Mouse (Mus musculus) hindbrain, embryonic 15.5 days (tissue): ENCODE data around the gene Akap13. TPM values are rescaled to one million over a fixed set of nuclear protein-coding genes. Genes with fewer than 3 reads are reported as not detected.
"Not testable (repeated sequence)": the region's sequence is repeated elsewhere in the genome, so short reads cannot be mapped to it uniquely, and the experiment has no call there.

Source experiments
- ATAC-seq: fragments of 200-750 bp; cut with Nextera tagmentation; 2 replicates; pipeline ENCODE4 v1.8.0; 2017; ENCODE audit warnings: low read depth, moderate number of reproducible peaks, moderate TSS enrichment; ENCODE audit not compliant: low FRiP score
- H3K27ac ChIP-seq: fragments of 300-500 bp; sonication (generic); replicated peaks from 2 replicates; pipeline ENCODE4 v1.5.1; 2015; ENCODE audit warnings: mild to moderate bottlenecking, inconsistent platforms
- H3K27me3 ChIP-seq: fragments of 300-500 bp; sonication (generic); 2 replicates; pipeline ENCODE4 v1.6.1; 2015; ENCODE audit warnings: control low read depth, inconsistent platforms
- H3K36me3 ChIP-seq: fragments of 300-500 bp; sonication (generic); 2 replicates; pipeline ENCODE4 v1.6.1; 2015; ENCODE audit warnings: control low read depth, inconsistent platforms
- H3K4me1 ChIP-seq: fragments of 300-500 bp; sonication (generic); replicated peaks from 2 replicates; pipeline ENCODE4 v1.6.1; 2015; ENCODE audit warnings: control low read depth, inconsistent platforms
- H3K4me2 ChIP-seq: fragments of 300-500 bp; sonication (generic); 2 replicates; pipeline ENCODE4 v1.6.1; 2015; ENCODE audit warnings: moderate library complexity, mild to moderate bottlenecking, inconsistent platforms
- H3K4me3 ChIP-seq: fragments of 300-500 bp; sonication (generic); 2 replicates; pipeline ENCODE4 v1.5.1; 2015; ENCODE audit warnings: mild to moderate bottlenecking, inconsistent platforms
- H3K9ac ChIP-seq: fragments of 300-500 bp; sonication (generic); 2 replicates; pipeline ENCODE4 v1.6.1; 2015; ENCODE audit warnings: inconsistent platforms
- H3K9me3 ChIP-seq: fragments of 300-500 bp; sonication (generic); 2 replicates; pipeline ENCODE4 v1.6.1; 2016; ENCODE audit warnings: control low read depth, inconsistent platforms
- WGBS: fragments of 180-500 bp; shearing (Covaris S2); methylation state at CpG from one replicate; pipeline ENCODE4 v1.1.7; 2015; 5-methylcytosine and 5-hydroxymethylcytosine counted together
- polyA plus RNA-seq: library from polyadenylated mRNA; unstranded; fragments of >200 nt; fragmentation: Nextera tagmentation; extraction: Ambion mirVana; gene quantifications from 2 replicates; pipeline ENCODE4 v1.2.1, GENCODE M21; 2015

Akap13 gene
- polyA plus RNA-seq, 1 experiment from 2014 or later = 15.3 TPM

GRCm38 (mm10) chr7:75778053-75778452 lies 322.7 kb downstream of the Akap13 start:
- ATAC-seq = no peak
- H3K4me3 ChIP-seq = no peak overlapping the region
- no peaks in the 10 kb centered on the region for H3K9me3 ChIP-seq
- H3K27ac ChIP-seq = no peak overlapping the region
- H3K9ac ChIP-seq = no peak overlapping the region
- H3K36me3 ChIP-seq = no peaks in the 10 kb centered on the region
- no peak overlapping the region for H3K4me2 ChIP-seq
- no peaks in the 10 kb centered on the region for H3K4me1 ChIP-seq
- no peaks in the 10 kb centered on the region for H3K27me3 ChIP-seq
- WGBS = 95% methylated on average over 2 of the region's 2 CpGs

DNA sequence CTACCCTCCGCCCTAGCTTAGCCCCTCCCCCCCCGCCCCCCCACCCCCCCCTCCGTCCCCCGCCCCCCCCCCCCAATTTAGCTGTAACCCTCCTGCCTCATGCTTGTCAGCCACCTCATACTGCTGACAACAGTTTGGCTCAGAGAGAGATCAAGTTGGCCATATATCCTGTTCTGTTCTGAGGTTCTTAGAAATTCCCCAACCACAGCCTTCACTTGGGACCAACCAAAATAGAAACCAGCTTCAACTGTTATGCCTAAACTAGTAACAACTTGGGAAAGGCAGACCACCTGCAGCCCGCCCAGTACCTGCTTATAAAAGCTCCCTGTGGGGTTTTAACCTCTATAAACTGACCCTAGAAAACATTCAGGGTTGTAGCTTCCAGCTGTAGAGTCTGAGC lies 325.5 kb downstream of the Akap13 start:
- no peak for ATAC-seq
- no peak overlapping the region for H3K9ac ChIP-seq
- no peak overlapping the region for H3K27ac ChIP-seq
- H3K9me3 ChIP-seq = no peaks in the 10 kb centered on the region
- peak overlapping the region; percentile 68 for H3K4me2 ChIP-seq
- no peaks in the 10 kb centered on the region for H3K36me3 ChIP-seq
- no peak overlapping the region for H3K4me3 ChIP-seq
- 27% methylated on average over 4 of the region's 5 CpGs for WGBS
- no peaks in the 10 kb centered on the region for H3K4me1 ChIP-seq
- no peaks in the 10 kb centered on the region for H3K27me3 ChIP-seq

DNA sequence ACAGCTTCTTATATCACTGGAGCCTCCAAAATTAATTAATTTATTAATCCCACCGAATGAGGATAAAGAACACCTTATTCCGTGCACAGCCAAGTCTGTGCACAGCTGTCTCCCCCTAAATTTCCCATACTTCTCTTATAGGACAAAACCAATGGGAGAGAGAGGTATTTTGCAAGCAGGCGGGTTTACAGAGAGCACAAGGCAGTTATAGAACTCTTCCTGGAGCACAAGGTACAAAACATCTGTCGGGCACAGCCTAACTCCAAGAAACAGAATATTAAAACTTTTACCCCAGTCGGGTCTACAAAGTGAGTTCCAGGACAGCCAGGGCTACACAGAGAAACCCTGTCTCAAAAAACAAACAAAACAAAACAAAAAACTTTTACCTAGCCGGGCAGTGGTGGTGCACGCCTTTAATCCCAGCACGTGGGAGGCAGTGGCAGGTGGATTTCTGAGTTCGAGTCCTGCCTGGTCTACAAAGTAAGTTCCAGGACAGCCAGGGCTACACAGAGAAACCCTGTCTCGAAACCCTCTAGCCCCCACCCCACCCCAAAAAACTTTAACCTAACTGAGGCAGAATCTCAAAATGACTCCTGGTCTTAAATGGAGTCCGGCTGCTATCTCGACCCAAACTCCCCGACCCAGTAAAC lies 326.1 kb downstream of the Akap13 start:
- Histone ChIP-seq H3K27ac (0 out of 2 replicates have a peak overlapping the region, but pooled peaks have one; percentile 10), H3K4me1 (no peaks in the 10 kb centered on the region), H3K9me3 (no peaks in the 10 kb centered on the region), H3K36me3 (no peaks in the 10 kb centered on the region), H3K9ac (peak overlapping the region; percentile 35), H3K27me3 (no peaks in the 10 kb centered on the region), H3K4me3 (peak overlapping the region; percentile 52), H3K4me2 (peak overlapping the region; percentile 68)
- no peak; the same call in 1 of the 2 replicates for ATAC-seq
- 6% methylated on average over 13 of the region's 13 CpGs for WGBS

GRCm38 (mm10) chr7:75781948-75782722 lies 326.8 kb downstream of the Akap13 start:
- no peaks in the 10 kb centered on the region for H3K4me1 ChIP-seq
- H3K36me3 ChIP-seq = no peaks in the 10 kb centered on the region
- 0 out of 2 replicates have a peak overlapping the region, but pooled peaks have one; percentile 10 for H3K27ac ChIP-seq
- H3K4me2 ChIP-seq = peak overlapping the region; percentile 68
- peak; percentile 97 for ATAC-seq
- no peaks in the 10 kb centered on the region for H3K9me3 ChIP-seq
- 12% methylated on average over 36 of the region's 36 CpGs for WGBS
- no peaks in the 10 kb centered on the region for H3K27me3 ChIP-seq
- H3K4me3 ChIP-seq = peak overlapping the region; percentile 52
- peak overlapping the region; percentile 35 for H3K9ac ChIP-seq

DNA sequence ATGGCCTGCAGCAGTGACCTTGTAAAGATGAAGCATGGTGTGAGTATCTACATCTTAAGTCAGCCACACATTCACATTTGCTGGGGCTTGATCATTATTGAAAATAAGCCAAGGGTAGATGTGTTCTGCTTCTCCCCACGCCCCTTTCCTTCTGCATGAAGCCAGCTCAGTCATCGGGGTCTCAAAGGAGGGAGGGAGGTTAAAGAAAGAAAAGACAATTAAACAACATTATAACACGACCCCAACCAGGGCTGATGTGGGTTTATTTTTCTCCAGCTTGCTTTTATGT lies 327.3 kb downstream of the Akap13 start:
- no peaks in the 10 kb centered on the region for H3K9me3 ChIP-seq
- no peaks in the 10 kb centered on the region for H3K27me3 ChIP-seq
- WGBS = 91% methylated on average over 3 of the region's 3 CpGs
- ATAC-seq = no peak
- H3K9ac ChIP-seq = no peak overlapping the region
- no peaks in the 10 kb centered on the region for H3K36me3 ChIP-seq
- no peak overlapping the region for H3K4me3 ChIP-seq
- H3K4me1 ChIP-seq = no peaks in the 10 kb centered on the region
- no peak overlapping the region for H3K4me2 ChIP-seq
- no peak overlapping the region for H3K27ac ChIP-seq

DNA sequence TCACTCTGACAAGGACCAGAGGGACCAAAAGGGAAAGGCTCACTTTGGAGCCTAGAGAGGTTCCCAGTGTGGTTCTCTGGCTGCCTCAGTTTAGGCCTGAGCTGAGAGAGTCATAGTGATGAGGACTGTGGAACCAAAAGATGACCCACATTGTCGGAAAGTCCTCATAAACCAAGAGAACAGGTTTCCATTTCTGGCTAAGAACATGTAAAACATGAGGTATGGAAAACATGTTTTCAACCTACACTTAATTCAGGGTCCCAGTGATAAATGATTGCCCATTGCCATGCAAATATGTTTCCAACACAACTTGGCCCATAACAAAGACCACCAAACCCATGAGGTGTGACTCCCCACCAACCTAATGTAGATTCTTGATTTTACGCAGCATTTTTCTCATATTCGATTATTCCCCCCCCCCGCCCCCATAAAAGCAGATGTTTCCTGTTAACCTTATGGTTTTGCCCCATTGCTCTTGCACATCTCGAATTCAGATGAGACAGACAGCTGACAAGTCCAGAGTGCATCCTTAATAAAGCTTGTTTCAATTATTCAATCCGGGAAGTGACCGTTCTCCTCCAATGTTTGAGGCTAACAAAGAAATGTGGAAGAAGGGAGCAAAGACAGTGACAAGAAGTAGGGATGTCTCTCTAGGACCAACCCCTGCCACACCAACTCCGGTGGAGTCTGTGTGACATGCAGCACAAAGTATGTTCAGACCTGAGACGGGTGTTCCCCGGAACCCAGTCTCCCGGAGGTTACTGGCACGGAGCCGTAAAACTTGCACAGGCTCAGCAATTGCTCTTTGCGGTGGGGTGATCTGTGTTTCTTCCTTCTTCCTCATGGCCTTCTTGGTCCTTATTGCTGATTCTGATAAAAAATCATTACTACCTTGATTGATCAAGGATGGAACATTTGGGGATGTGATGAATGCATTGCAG lies 330.3 kb downstream of the Akap13 start:
- no peaks in the 10 kb centered on the region for H3K9me3 ChIP-seq
- no peaks in the 10 kb centered on the region for H3K27me3 ChIP-seq
- H3K36me3 ChIP-seq = no peaks in the 10 kb centered on the region
- no peak overlapping the region for H3K4me2 ChIP-seq
- H3K27ac ChIP-seq = no peak overlapping the region
- H3K4me1 ChIP-seq = no peaks in the 10 kb centered on the region
- ATAC-seq = no peak
- no peak overlapping the region for H3K9ac ChIP-seq
- H3K4me3 ChIP-seq = no peak overlapping the region
- WGBS = 92% methylated on average over 14 of the region's 14 CpGs

GRCm38 (mm10) chr7:75786812-75787211 lies 331.5 kb downstream of the Akap13 start:
- H3K4me3 ChIP-seq = no peak overlapping the region
- 39% methylated on average over 2 of the region's 2 CpGs for WGBS
- H3K9me3 ChIP-seq = no peaks in the 10 kb centered on the region
- no peak for ATAC-seq
- H3K27ac ChIP-seq = no peak overlapping the region
- no peak overlapping the region for H3K9ac ChIP-seq
- no peaks in the 10 kb centered on the region for H3K36me3 ChIP-seq
- H3K4me1 ChIP-seq = no peaks in the 10 kb centered on the region
- no peaks in the 10 kb centered on the region for H3K27me3 ChIP-seq
- H3K4me2 ChIP-seq = no peak overlapping the region

DNA sequence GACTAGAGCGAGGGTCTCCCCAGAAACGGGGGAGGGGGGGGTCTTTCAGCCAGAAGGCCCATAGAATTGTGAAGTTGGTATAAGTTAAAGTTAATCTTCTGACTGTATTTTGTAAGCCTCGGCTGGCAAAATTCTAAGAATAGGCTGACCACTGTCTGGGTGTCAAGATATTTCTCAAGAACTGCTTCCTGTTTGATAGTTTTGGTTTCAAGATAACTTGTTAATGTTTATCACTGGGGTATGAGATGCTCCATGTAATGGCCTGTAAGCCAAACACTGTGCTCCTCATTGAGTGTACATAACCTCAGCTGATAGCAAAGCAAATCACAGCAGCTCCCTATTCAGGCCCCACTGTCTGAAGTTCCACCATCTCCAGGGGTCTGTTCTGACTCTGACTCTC lies 332.0 kb downstream of the Akap13 start:
- H3K4me1 ChIP-seq = no peaks in the 10 kb centered on the region
- no peak overlapping the region for H3K4me3 ChIP-seq
- H3K36me3 ChIP-seq = no peaks in the 10 kb centered on the region
- no peak overlapping the region for H3K27ac ChIP-seq
- 64% methylated on average over 3 of the region's 3 CpGs for WGBS
- H3K9ac ChIP-seq = no peak overlapping the region
- H3K9me3 ChIP-seq = no peaks in the 10 kb centered on the region
- no peaks in the 10 kb centered on the region for H3K27me3 ChIP-seq
- no peak for ATAC-seq
- no peak overlapping the region for H3K4me2 ChIP-seq

DNA sequence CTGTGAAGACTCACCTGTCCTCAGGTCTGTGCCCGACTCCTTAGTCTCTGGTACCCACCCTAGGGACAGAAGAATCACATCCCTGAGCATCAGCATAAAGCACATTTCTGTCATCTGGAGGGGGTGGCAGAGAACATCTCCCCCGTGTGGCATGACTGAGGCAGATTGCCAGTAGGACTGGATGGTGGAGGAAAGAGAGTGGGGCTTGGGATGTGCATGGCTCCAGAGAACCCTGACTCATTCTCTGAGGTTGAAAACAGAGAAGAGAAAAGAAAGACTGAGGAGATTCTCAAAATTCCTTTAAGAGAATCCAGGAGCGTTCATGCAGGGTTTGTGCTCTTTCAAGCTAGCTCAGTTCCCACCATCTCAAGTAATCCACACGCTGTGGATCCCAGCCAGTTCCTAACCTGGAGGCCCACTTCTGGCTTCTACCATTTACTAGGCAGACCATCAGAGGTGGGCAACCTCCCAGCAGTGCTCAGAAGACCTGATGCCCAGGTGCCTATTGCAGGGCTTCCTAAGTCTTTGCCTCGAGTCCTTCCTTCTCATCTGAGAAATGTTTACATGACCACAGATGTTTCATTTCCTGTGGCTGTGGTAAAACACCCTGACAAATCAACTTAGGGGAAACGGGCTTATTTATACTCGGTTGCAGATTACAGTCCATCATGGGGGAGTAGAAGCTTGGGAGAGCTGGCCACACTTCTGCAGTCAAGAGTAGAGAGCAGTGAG lies 332.9 kb downstream of the Akap13 start:
- H3K9ac ChIP-seq, H3K9me3 ChIP-seq, H3K27me3 ChIP-seq, H3K36me3 ChIP-seq, H3K4me2 ChIP-seq, H3K4me3 ChIP-seq, ATAC-seq, H3K4me1 ChIP-seq, H3K27ac ChIP-seq: not testable (repeated sequence)
- 83% methylated on average over 4 of the region's 7 CpGs for WGBS

GRCm38 (mm10) chr7:75788801-75789135 lies 333.4 kb downstream of the Akap13 start:
- WGBS = 89% methylated on average over 3 of the region's 3 CpGs
- H3K27ac ChIP-seq = not testable (repeated sequence)

GRCm38 (mm10) chr7:75789746-75790145 lies 334.4 kb downstream of the Akap13 start:
- H3K9me3 ChIP-seq = no peaks in the 10 kb centered on the region
- H3K9ac ChIP-seq = no peak overlapping the region
- no peaks in the 10 kb centered on the region for H3K4me1 ChIP-seq
- H3K4me3 ChIP-seq = no peak overlapping the region
- H3K36me3 ChIP-seq = no peaks in the 10 kb centered on the region
- WGBS = 97% methylated on average over 6 of the region's 6 CpGs
- H3K27me3 ChIP-seq = no peaks in the 10 kb centered on the region
- H3K4me2 ChIP-seq = no peak overlapping the region
- H3K27ac ChIP-seq = no peak overlapping the region
- no peak for ATAC-seq

More at GRCm38 (mm10) chr7:75788801-75789135, 333.4 kb downstream of the Akap13 start:
- not testable (repeated sequence) for H3K4me3 ChIP-seq, H3K9me3 ChIP-seq, H3K4me1 ChIP-seq, H3K27me3 ChIP-seq, H3K9ac ChIP-seq, H3K36me3 ChIP-seq, ATAC-seq, H3K4me2 ChIP-seq
